Mouse (Mus musculus) neural tube, embryonic 11.5 days (tissue): ENCODE data around the gene Myh8. TPM values are rescaled to one million over a fixed set of nuclear protein-coding genes. Genes with fewer than 3 reads are reported as not detected.

Experiments
- ATAC-seq: fragments of 200-750 bp; cut with Nextera tagmentation; 2 replicates; pipeline ENCODE4 v1.8.0; 2017; ENCODE audit warnings: moderate number of reproducible peaks, mild to moderate bottlenecking, moderate TSS enrichment, moderate library complexity; ENCODE audit not compliant: insufficient read depth, low FRiP score, low TSS enrichment
- DNase-seq: peaks from one replicate; pipeline ENCODE4 v3.0.0-alpha.2; 2015; ENCODE audit warnings: low spot score
- H3K27ac ChIP-seq: fragments of 300-500 bp; sonication (generic); 2 replicates; pipeline ENCODE4 v1.5.1; 2014; ENCODE audit warnings: low read depth, mild to moderate bottlenecking, low read length
- H3K27me3 ChIP-seq: fragments of 300-500 bp; sonication (generic); 2 replicates; pipeline ENCODE4 v1.6.1; 2014; ENCODE audit warnings: mild to moderate bottlenecking, low read length, mixed read lengths; ENCODE audit not compliant: control insufficient read depth, insufficient read depth
- H3K36me3 ChIP-seq: fragments of 300-500 bp; sonication (generic); 2 replicates; pipeline ENCODE4 v1.6.1; 2014; ENCODE audit warnings: mild to moderate bottlenecking, low read length, moderate library complexity, mixed read lengths; ENCODE audit not compliant: control insufficient read depth, insufficient read depth
- H3K4me1 ChIP-seq: fragments of 300-500 bp; sonication (generic); 2 replicates; pipeline ENCODE4 v1.6.1; 2014; ENCODE audit warnings: low read length, mixed read lengths; ENCODE audit not compliant: control insufficient read depth, insufficient read depth
- H3K4me2 ChIP-seq: fragments of 300-500 bp; sonication (generic); 2 replicates; pipeline ENCODE4 v1.6.1; 2014; ENCODE audit warnings: low read depth, mild to moderate bottlenecking, moderate library complexity
- H3K4me3 ChIP-seq: fragments of 300-500 bp; sonication (generic); 2 replicates; pipeline ENCODE4 v1.5.1; 2014; ENCODE audit warnings: low read depth, low read length
- H3K9ac ChIP-seq: fragments of 300-500 bp; sonication (generic); 2 replicates; pipeline ENCODE4 v1.6.1; 2014; ENCODE audit warnings: mild to moderate bottlenecking, low read length
- H3K9me3 ChIP-seq: fragments of 300-500 bp; sonication (generic); 2 replicates; pipeline ENCODE4 v1.6.1; 2016; ENCODE audit warnings: low read length; ENCODE audit not compliant: control insufficient read depth
- WGBS: fragments of 180-500 bp; shearing (Covaris S2); extraction: QIAGEN DNeasy Blood & Tissue Kit; methylation state at CpG from one replicate; pipeline ENCODE4 v1.1.7; 2014; 5-methylcytosine and 5-hydroxymethylcytosine counted together
- polyA plus RNA-seq: library from polyadenylated mRNA; unstranded; fragments of >200 nt; fragmentation: Nextera tagmentation; extraction: Ambion mirVana; gene quantifications from 2 replicates; pipeline ENCODE4 v1.2.1, GENCODE M21; 2014

The Myh8 gene
- polyA plus RNA-seq = 2.4 and 2.8 TPM in 2 replicates

DNA sequence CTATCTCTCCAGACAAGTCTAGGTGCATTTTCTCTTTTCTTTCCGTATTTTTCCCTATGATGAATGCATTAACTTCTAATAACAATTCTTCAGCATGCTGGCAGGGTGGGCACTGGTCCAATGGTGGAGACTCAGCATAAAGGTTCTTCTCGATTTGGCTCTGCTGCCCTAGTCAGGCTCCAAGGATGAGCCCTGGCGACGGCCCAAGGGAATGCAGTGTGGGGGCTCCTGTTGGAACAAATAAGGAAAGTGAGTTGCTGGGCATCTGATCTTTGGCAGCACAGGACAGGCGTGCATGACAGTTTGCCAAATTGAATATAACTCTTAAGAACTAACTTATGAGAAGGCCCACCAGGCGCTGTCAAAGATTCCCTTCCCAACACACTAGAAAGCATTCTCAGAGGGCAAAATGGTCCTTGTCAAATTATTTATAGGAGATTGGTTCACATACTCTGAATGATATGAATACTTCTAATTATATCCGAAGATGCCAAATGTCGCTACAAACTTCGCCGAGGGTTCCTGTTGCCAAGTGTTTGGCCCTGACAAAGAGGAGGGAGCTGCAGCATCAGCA lies at the start of gene Myh8:
Gene Myh8, plus strand, starts transcription at position 524 of the 574 bp plus-strand sequence.
- H3K4me1 ChIP-seq = no peaks in the 10 kb centered on the region
- DNase-seq = no peak
- ATAC-seq = no peak
- H3K9me3 ChIP-seq = no peaks in the 10 kb centered on the region
- no peaks in the 10 kb centered on the region for H3K36me3 ChIP-seq
- no peak within 1 kb of the TSS for H3K4me3 ChIP-seq
- 91% methylated on average over 10 of the region's 10 CpGs for WGBS
- no peak within 1 kb of the TSS for H3K27ac ChIP-seq
- H3K4me2 ChIP-seq = no peak within 1 kb of the TSS
- no peaks in the 10 kb centered on the region for H3K27me3 ChIP-seq
- H3K9ac ChIP-seq = no peak within 1 kb of the TSS

DNA sequence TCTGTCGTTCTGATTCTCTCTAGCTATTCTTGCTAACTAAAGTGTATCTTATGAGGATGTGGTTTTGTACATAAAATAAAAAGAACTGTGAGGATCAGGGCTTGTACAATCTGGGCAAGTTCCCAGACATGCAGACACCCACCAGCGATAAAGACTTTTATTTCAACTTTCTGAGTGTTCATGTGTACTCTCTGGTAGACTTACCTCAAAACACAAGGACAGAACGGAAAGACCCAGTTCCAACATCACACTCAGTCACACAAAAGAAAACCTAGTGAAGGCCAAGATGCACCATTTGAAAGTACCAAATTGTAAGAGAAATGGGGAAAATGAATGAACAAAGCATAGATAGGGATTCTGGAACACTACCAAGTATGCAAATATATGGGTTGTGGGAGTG lies 48.2 kb upstream of the Myh8 start:
- DNase-seq (no peak), ATAC-seq (no peak)
- WGBS = 83% methylated on average over 3 of the region's 3 CpGs
- Histone ChIP-seq H3K4me3 (no peak overlapping the region), H3K9me3 (no peaks in the 10 kb centered on the region), H3K27me3 (no peaks in the 10 kb centered on the region), H3K4me2 (no peak overlapping the region), H3K9ac (no peak overlapping the region), H3K27ac (no peak overlapping the region), H3K4me1 (no peaks in the 10 kb centered on the region), H3K36me3 (no peaks in the 10 kb centered on the region)

DNA sequence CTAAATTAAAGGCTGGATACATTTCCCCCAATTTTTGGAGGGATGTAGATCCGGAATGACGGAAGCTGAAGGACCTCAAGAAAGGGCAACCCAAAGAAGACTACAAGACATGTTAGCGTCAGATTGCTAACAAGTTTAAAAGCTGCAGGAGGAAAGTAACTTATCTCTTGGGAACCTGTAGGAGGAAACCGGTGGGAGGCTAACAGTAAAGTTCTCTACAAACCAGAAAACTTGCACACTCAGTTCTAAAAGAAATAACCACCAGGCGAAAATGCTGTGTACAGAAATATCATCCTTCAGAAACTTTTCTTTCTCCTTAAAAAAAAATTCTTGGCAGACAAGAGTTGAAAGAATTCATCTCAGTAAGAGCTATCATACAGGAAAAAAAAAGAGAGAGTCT lies 47.8 kb upstream of the Myh8 start:
- Histone ChIP-seq H3K4me2 (no peak overlapping the region), H3K9me3 (no peaks in the 10 kb centered on the region), H3K9ac (no peak overlapping the region), H3K4me3 (no peak overlapping the region), H3K4me1 (no peaks in the 10 kb centered on the region), H3K27me3 (no peaks in the 10 kb centered on the region), H3K27ac (no peak overlapping the region), H3K36me3 (no peaks in the 10 kb centered on the region)
- WGBS = 90% methylated on average over 5 of the region's 5 CpGs
- ATAC-seq (no peak), DNase-seq (no peak)

DNA sequence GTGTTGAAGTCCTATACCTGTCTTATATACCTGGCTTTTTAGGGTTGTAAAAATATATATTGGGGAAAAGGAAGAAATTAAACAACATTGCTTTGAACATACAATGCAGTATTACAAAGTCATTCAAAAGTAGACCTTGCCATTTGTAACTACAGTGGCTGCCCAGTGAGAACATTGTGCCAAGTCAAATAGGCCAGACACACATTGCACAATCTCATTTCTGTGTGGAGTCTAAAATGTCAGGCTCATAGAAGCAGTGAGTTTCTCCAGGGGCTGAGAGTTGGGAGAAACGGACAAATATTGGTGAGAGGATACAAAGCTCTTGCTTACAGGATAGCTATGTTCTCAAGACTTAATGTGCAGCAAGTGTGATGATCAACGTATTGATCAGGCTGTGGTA lies 47.0 kb upstream of the Myh8 start:
- H3K27me3 ChIP-seq = no peaks in the 10 kb centered on the region
- H3K4me3 ChIP-seq = no peak overlapping the region
- WGBS = 77% methylated on average over 2 of the region's 2 CpGs
- H3K9ac ChIP-seq = no peak overlapping the region
- DNase-seq = no peak
- H3K4me2 ChIP-seq = no peak overlapping the region
- H3K4me1 ChIP-seq = no peaks in the 10 kb centered on the region
- no peak overlapping the region for H3K27ac ChIP-seq
- H3K36me3 ChIP-seq = no peaks in the 10 kb centered on the region
- H3K9me3 ChIP-seq = no peaks in the 10 kb centered on the region
- ATAC-seq = no peak

DNA sequence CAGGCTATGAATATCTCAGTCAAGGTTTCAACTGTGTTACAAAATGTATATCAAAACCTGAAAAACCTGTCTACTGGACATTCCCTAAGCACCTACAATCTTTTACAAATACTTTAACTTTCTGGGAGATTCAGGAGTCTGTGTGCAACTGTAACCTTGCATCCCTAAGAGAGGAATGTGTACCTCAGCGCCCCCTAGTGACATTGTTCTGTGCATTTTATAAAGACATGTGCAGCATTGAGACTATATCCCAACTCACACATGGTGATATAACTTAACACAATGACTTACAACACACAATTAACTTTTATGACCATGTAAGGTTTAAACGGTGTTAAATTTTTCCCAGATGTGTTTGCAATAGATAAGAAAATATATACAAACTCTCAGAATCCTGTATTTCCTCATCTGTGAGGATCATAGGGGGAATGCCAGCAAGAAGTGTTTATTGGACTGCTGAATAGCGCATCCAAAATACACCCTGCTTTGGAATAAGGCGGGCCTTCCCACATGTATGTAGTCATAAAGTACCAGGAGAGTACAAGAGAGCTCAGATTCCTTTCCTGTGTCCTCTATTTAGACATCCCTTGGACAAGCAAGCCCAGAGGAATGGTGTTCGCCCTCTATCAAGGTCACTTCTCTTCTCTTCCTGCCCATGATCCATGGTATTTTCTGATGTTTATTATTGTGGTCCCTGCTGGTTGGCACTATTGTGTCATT lies 41.1 kb upstream of the Myh8 start:
- no peak for ATAC-seq
- 66% methylated on average over 5 of the region's 5 CpGs for WGBS
- H3K4me2 ChIP-seq = no peak overlapping the region
- H3K27ac ChIP-seq = no peak overlapping the region
- no peak overlapping the region for H3K4me3 ChIP-seq
- peak; percentile 42 for DNase-seq
- H3K9me3 ChIP-seq = no peaks in the 10 kb centered on the region
- no peaks in the 10 kb centered on the region for H3K4me1 ChIP-seq
- H3K27me3 ChIP-seq = no peaks in the 10 kb centered on the region
- no peak overlapping the region for H3K9ac ChIP-seq
- no peaks in the 10 kb centered on the region for H3K36me3 ChIP-seq

DNA sequence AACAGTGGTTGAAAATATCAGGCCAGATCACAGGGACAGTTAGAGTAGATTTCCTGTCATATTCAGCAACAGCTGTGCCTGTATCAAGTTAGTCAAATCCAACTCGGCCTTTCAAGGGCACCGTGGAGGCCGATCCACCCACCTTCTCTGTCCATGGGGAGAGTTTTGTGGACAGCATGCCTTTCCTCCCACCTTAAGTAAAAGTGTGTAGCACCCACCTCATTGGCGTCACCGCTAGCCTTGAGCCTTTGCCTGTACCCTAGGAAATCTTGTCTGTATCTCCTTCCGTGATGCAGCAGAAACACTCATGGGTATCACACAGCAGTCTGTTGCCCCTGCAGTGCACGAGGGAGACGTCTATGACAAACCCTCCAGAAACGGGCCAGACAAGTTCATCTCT lies 40.1 kb upstream of the Myh8 start:
- Histone ChIP-seq H3K27me3 (no peaks in the 10 kb centered on the region), H3K36me3 (no peaks in the 10 kb centered on the region), H3K4me1 (no peaks in the 10 kb centered on the region), H3K9me3 (no peaks in the 10 kb centered on the region), H3K9ac (no peak overlapping the region), H3K4me2 (no peak overlapping the region), H3K4me3 (no peak overlapping the region), H3K27ac (no peak overlapping the region)
- 90% methylated on average over 9 of the region's 9 CpGs for WGBS
- ATAC-seq (no peak), DNase-seq (no peak)

DNA sequence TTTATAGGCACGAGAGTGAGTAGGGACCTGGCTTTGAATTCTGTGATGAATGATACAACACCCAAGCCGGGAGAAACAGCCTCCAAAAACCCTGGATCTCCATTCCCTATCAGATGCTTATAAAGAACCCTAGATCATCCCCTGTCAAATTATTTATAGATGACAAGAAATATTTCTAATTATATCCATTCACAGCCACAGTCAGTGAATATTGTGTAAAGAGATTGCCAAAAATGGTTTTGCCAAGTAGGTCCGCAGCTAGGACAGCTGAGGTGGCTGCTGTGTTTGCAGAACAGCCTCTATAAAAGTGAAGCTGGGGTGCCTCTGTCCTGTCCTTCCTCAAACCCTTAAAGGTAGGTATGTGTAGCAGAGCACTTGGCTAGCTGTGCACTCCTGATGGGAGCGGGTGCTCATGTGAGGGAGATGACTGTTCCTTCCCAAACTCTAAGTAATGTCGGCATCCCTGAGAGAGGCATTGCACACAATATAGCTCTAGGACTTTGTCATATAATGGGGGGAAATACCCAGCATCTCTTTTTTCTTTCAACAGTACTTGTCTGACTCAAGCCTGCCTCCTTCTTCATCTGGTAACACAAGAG lies 39.3 kb upstream of the Myh8 start, which contains the start of gene Myh4:
Gene Myh4, plus strand, starts transcription at position 549 of the 599 bp plus-strand sequence.
- DNase-seq (no peak), ATAC-seq (no peak)
- no peak within 1 kb of the TSS for H3K4me2 ChIP-seq
- H3K9me3 ChIP-seq = no peaks in the 10 kb centered on the region
- no peaks in the 10 kb centered on the region for H3K4me1 ChIP-seq
- H3K36me3 ChIP-seq = no peaks in the 10 kb centered on the region
- no peaks in the 10 kb centered on the region for H3K27me3 ChIP-seq
- no peak within 1 kb of the TSS for H3K4me3 ChIP-seq
- no peak within 1 kb of the TSS for H3K9ac ChIP-seq
- no peak within 1 kb of the TSS for H3K27ac ChIP-seq
- WGBS = 79% methylated on average over 5 of the region's 5 CpGs

DNA sequence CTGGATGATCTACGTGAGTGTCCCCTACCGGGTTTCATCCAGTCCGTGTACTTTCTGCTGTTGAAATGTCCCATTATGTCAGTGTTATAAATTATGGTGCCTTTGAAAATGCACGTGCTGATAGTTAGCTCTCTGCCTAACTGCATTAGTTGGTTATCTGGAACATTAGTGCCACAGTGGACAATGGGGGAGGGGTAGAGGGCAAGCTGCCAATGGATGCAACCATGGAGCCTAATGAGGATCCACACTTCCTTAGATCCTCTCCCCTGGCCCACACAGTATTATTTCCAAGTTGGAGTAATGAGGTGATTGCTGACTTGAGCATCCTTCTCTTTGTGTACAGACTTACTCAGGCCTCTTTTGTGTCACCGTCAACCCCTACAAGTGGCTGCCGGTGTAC lies 35.9 kb upstream of the Myh8 start:
- 87% methylated on average over 6 of the region's 6 CpGs for WGBS
- Histone ChIP-seq H3K9ac (no peak overlapping the region), H3K36me3 (no peaks in the 10 kb centered on the region), H3K4me2 (no peak overlapping the region), H3K4me1 (no peaks in the 10 kb centered on the region), H3K27ac (no peak overlapping the region), H3K9me3 (no peaks in the 10 kb centered on the region), H3K4me3 (no peak overlapping the region), H3K27me3 (no peaks in the 10 kb centered on the region)
- DNase-seq (no peak), ATAC-seq (no peak)

DNA sequence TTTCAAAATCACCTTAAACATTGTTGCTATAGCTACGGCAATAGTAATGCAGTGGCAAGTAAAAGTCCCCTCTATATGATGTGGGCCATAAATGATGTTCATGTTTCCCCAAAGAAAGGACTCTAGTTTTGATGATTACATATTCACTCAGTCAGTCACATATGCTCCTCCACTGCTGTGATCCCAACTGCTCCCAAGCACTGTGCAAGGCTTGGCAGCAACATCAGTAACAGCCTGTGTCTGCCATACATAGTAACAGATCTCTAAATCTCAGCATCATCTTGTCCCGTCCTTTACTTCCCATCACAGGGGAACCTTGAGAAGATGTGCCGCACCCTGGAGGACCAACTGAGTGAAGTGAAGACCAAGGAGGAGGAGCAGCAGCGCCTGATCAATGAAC lies 23.2 kb upstream of the Myh8 start:
- Histone ChIP-seq H3K27me3 (no peaks in the 10 kb centered on the region), H3K4me1 (no peaks in the 10 kb centered on the region), H3K4me3 (no peak overlapping the region), H3K4me2 (no peak overlapping the region), H3K36me3 (no peaks in the 10 kb centered on the region), H3K9me3 (no peaks in the 10 kb centered on the region), H3K27ac (no peak overlapping the region), H3K9ac (no peak overlapping the region)
- no peak for ATAC-seq
- WGBS = 89% methylated on average over 4 of the region's 4 CpGs
- DNase-seq = no peak
